8 mouse cellular contexts compared by ENCODE assay signal in the genomic region with DNA sequence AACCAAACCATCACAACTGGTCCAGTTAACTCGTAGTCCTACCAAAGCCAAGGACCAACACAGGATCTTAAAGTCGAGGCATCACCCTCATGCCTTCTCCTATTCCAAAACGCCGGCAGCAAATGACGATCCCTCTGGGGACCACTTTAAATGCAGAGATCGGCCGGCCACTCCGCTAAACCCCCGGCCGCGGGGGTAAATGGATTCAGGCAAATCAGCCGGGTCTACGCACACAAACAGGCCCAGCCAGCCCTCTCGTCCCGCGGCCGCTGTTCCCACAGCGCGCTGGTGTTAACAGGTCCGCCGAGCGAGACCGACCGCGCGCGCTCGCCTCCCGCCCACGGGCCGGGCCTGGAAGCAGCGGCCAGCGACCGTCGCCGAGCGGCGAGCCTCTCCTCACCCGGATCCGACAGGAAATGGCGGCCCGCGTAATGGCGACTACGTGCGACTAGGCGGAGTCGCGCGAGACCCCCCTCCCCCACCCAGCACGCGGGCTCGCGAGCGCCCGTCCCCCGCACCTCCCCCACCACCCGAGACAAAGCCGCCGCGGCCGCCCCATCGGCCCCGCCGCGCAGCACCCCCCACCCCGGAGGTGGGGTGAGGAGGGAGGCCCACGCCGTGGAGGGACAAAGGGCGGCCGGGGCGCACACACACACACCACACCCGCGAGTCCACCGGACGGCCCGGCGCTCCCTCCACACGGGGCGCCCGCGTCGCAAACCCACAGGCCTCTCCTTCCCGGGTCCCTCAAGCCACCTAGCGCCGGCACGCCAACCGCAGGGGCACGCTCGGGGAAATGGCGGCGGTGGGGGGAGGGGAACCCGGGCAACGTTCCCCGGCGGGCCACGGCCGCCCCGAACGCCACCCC. TPM values are rescaled to one million over a fixed set of nuclear protein-coding genes. Genes with fewer than 3 reads are reported as not detected.
DNase-seq lines count a peak whose midpoint lies in the region; ATAC-seq lines count a peak whose summit lies in the region.

No protein-coding gene starts in this region.

- peak overlapping the region; percentile 97 for H3K27ac ChIP-seq in hindbrain, embryonic 16.5 days (ENCODE audit: low read depth, low read length)
- peak overlapping the region; percentile 56 for H3K27ac ChIP-seq in macrophage

- H3K27me3 ChIP-seq in hindbrain, embryonic 16.5 days (replicated peaks; ENCODE audit: control insufficient read depth, insufficient read depth, low read length), result no peaks in the 10 kb centered on the region

- peak; percentile 80 for DNase-seq in R1 (ENCODE audit: low read depth, low spot score)
- peak; percentile 79 to 91 for DNase-seq in cerebellum, postnatal 25 days
- DNase-seq in frontal cortex, postnatal 36 days (ENCODE audit: low spot score in 2 of 2), result peak; percentile 54 to 64
- peak; percentile 28 to 63 for DNase-seq in left cerebral cortex, adult 8-10 months (ENCODE audit: low spot score in 2 of 2)
- peak; percentile 89 for DNase-seq in retina, postnatal 1 day
- DNase-seq in thymus, postnatal 4 days, result peak; percentile 86

- peak overlapping the region; percentile 93 for H3K4me2 ChIP-seq in hindbrain, embryonic 16.5 days (ENCODE audit: low read length)

- H3K4me3 ChIP-seq in hindbrain, embryonic 16.5 days (ENCODE audit: low read length), result peak overlapping the region; percentile 99
- peak overlapping the region; percentile 88 for H3K4me3 ChIP-seq in macrophage (ENCODE audit: inconsistent target)

- peaks cover 84% of the 10 kb centered on the region for H3K79me2 ChIP-seq in macrophage (ENCODE audit: inconsistent target)

- under 1% methylated on average over 55 of the region's 100 CpGs for WGBS in hindbrain, embryonic 16.5 days
- WGBS in macrophage (ENCODE audit: missing documents), result 2% methylated on average over 68 of the region's 100 CpGs

- ATAC-seq in hindbrain, embryonic 16.5 days, result peak; percentile 44

- no peaks in the 10 kb centered on the region for H3K9me3 ChIP-seq in hindbrain, embryonic 16.5 days (ENCODE audit: control insufficient read depth, low read length)

- H3K36me3 ChIP-seq in hindbrain, embryonic 16.5 days (ENCODE audit: control insufficient read depth, insufficient read depth, low read length), result peaks cover 12% of the 10 kb centered on the region
- H3K36me3 ChIP-seq in macrophage (ENCODE audit: inconsistent target), result peaks cover 35% of the 10 kb centered on the region

- peak overlapping the region; percentile 100 for H3K9ac ChIP-seq in hindbrain, embryonic 16.5 days (ENCODE audit: low read depth, low read length)

- H3K4me1 ChIP-seq in hindbrain, embryonic 16.5 days (ENCODE audit: control insufficient read depth, insufficient read depth, low read depth, low read length), result peaks cover 6% of the 10 kb centered on the region

RNA-seq across cellular contexts. Expression of a gene that starts 0.7 kb away (rescaled TPM):
- polyA plus RNA-seq in hindbrain, embryonic 16.5 days (2015; fragmentation: Nextera tagmentation; extraction: Ambion mirVana), result 22.2 and 24.2 TPM in 2 replicates
- total RNA-seq in left cerebral cortex, adult 8-10 months (2022), result 10 to 100 TPM; 13.0 to 18.3 (median 14.4) TPM
- total RNA-seq in macrophage (2018; cell fraction: chromatin; rRNA removed), result 10 to 100 TPM; 20.6 to 95.2 (median 43.9) TPM
- total RNA-seq in macrophage (2018; cell fraction: cytosol; rRNA removed), result 10 to 100 TPM in 25 of 26 experiments, 1 to 10 TPM in 1; 8.2 to 27.1 (median 16.7) TPM
- 100 to 1,000 TPM in 1 of 26 experiments, 10 to 100 TPM in 25; 22.3 to 101 (median 41.2) TPM for total RNA-seq in macrophage (2018; cell fraction: nucleus; rRNA removed)
- 18.1 to 36.6 TPM (median 36.0 TPM) in 3 replicates for polyA plus RNA-seq in macrophage (2018)

RNA-seq across cellular contexts. Expression of a gene that starts 1.8 kb away (rescaled TPM):
- polyA plus RNA-seq in hindbrain, embryonic 16.5 days (2015; fragmentation: Nextera tagmentation; extraction: Ambion mirVana), result 1,201 and 1,280 TPM in 2 replicates
- 100 to 1,000 TPM; 632 to 772 (median 717) TPM for total RNA-seq in left cerebral cortex, adult 8-10 months (2022)
- total RNA-seq in macrophage (2018; cell fraction: chromatin; rRNA removed), result 1,000 to 10,000 TPM in 10 of 26 experiments, 100 to 1,000 TPM in 16; 632 to 1,255 (median 977) TPM
- 100 to 1,000 TPM; 279 to 518 (median 328) TPM for total RNA-seq in macrophage (2018; cell fraction: cytosol; rRNA removed)
- 100 to 1,000 TPM; 397 to 697 (median 553) TPM for total RNA-seq in macrophage (2018; cell fraction: nucleus; rRNA removed)
- 321 to 467 TPM (median 425 TPM) in 3 replicates for polyA plus RNA-seq in macrophage (2018)

RNA-seq across cellular contexts. Expression of a gene that starts 16.3 kb away (rescaled TPM):
- polyA plus RNA-seq in hindbrain, embryonic 16.5 days (2015; fragmentation: Nextera tagmentation; extraction: Ambion mirVana), result 22.1 and 23.7 TPM in 2 replicates
- total RNA-seq in left cerebral cortex, adult 8-10 months (2022), result 1 to 10 TPM; 7.4 to 9.1 (median 8.1) TPM
- total RNA-seq in macrophage (2018; cell fraction: chromatin; rRNA removed), result 10 to 100 TPM in 3 of 26 experiments, 1 to 10 TPM in 23; 1.1 to 11.1 (median 4.3) TPM
- total RNA-seq in macrophage (2018; cell fraction: cytosol; rRNA removed), result 10 to 100 TPM; 13.8 to 29.2 (median 20.9) TPM
- 10 to 100 TPM in 13 of 26 experiments, 1 to 10 TPM in 13; 4.3 to 23.7 (median 9.6) TPM for total RNA-seq in macrophage (2018; cell fraction: nucleus; rRNA removed)
- polyA plus RNA-seq in macrophage (2018), result 14.0 to 26.7 TPM (median 16.3 TPM) in 3 replicates

RNA-seq across cellular contexts. Expression of a gene that starts 42.4 kb away (rescaled TPM):
- 1.7 and 2.2 TPM in 2 replicates for polyA plus RNA-seq in hindbrain, embryonic 16.5 days (2015; fragmentation: Nextera tagmentation; extraction: Ambion mirVana)
- 1 to 10 TPM; 4.3 to 6.5 (median 5.6) TPM for total RNA-seq in left cerebral cortex, adult 8-10 months (2022)
- 1 to 10 TPM in 5 of 26 experiments, under 1 TPM in 17, not detected in 4; 0.13 to 1.6 (median 0.48) TPM for total RNA-seq in macrophage (2018; cell fraction: chromatin; rRNA removed)
- under 1 TPM in 20 of 26 experiments, not detected in 6; 0.03 to 0.24 (median 0.07) TPM for total RNA-seq in macrophage (2018; cell fraction: cytosol; rRNA removed)
- total RNA-seq in macrophage (2018; cell fraction: nucleus; rRNA removed), result 1 to 10 TPM in 2 of 26 experiments, under 1 TPM in 21, not detected in 3; 0.10 to 1.8 (median 0.36) TPM
- 0.10 to 0.20 TPM (median 0.14 TPM) in 3 replicates for polyA plus RNA-seq in macrophage (2018)

Comparison
In these comparisons a context has a peak if more than half of its experiments do, and no peak if none do; other contexts are left out.
1. Peak in every context shown above with its lines: DNase-seq, ATAC-seq, H3K4me3 ChIP-seq and H3K27ac ChIP-seq.